Mouse (Mus musculus): Measurements from ENCODE around the gene Sec22c.

DNA sequence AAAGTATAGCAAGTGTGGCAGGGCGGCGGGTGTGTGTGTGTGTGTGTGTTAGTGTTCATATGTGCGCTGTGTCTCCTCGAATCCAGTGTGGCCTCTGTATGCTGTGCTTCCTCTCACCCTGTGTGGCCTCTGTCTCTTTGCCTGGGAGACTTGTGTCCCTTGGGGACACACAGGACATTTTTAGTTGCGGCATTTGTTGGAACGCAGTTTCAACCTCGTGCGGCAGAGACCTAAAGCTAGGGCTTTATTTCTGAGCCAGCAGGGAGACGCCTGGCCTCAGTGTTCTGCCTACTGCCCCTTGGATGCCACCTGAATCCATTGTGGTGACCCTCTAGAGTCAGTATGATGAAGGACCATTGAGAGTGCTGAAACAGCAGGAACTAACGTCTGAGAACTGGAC is 72.4 kb downstream of the Sec22c start:
- TF ChIP-seq CTCF (IDR thresholded peaks at IDR 0.05; ENCODE audit: control insufficient read depth, insufficient read depth, insufficient replicate concordance, low read depth, low read length), result no peak
- TF ChIP-seq POLR2A (IDR thresholded peaks at IDR 0.05; ENCODE audit: control insufficient read depth, low read depth, low read length), result no peak

Data from testis, adult 2 months (tissue).